Mouse (Mus musculus) c-Kit-positive CD71-positive TER-119-positive erythroid progenitor cells, embryonic 14.5 days (primary cell): ENCODE measurements around the gene Smarcc1.
"Not testable (repeated sequence)": the region's sequence is repeated elsewhere in the genome, so short reads cannot be mapped to it uniquely, and the experiment has no call there.

Experiments used
- DNase-seq: peaks from one replicate; pipeline ENCODE4 v3.0.0-alpha.2; 2013; ENCODE audit warnings: low spot score

Gene Smarcc1

DNA sequence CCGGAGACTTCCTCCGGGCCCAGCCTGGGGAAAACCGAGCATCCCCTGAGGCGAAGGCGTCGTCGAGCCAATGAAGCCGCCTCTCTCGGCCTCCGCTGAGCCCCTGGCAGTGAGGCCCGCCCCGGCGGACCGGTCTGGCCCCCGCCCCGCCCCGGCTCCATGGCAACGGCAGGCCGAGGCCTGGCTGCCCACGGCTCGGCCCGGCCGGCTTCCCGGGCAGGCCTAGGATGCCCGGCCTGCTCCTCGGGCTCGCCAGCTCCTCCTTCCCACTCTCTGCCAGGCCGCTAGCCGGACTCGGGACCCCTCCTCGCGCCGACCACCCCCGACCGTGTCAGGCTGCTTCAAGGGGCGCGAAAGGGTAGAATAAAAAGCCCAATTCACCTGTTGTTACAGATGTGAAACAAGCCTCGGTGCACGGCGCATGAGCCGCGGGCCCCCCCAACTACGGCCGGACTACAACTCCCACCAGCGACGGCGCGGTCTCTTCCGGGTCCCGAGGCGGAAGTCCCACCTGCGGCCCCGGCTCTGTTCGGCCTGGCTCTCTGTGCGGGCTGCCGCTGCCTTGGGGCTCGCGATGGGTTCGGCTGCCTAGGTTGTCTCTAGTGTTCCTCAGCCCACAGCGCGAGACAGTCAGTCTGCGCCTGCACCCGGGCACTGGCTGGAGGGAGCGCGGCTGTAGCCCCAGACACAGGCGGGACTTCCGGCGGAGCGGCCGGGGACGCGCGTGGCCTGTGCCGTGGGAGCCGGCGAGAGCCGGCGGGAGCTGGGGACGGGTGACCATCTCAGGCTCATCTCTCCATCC, at the start of gene Smarcc1:
Gene Smarcc1, plus strand, starts transcription at position 732 of the 802 bp plus-strand sequence.
- DNase-seq: peak; percentile 81

DNA sequence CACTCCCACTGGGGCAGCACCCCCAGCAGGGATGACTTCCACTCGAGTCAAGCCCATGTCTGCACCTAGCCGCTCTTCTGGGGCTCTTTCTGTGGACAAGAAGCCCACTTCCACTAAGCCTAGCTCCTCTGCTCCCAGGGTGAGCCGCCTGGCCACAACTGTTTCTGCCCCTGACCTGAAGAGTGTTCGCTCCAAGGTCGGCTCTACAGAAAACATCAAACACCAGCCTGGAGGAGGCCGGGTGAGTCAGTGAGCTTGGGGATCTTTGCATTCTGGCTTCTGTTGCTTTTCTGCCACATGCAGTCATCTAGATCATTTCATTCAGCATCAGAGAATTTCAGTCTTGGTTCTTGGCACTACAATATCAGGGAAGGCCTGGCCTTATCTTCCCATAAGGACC, 48.8 kb upstream of the Smarcc1 start:
- no peak for DNase-seq

DNA sequence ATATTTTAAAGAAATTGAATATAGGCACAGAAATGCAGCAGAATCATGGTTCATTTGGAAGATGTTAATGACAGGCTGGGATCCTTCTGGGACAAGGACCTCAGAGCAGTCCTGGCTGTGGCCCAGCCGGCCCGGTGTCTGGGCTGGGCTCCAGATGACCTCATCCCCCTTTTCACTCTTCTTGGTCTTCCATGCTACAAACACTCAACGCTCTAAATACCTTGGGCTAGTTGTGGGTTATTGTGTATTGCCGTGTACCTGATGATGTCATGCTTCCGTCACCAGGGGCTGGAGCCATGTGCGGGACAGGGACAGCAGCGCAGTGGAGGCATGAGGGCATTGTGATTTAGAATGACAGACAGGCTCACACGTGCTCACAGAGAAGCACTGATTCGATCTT, 47.1 kb upstream of the Smarcc1 start:
- no peak for DNase-seq

GRCm38 (mm10) chr9:110071011-110071410, 46.5 kb upstream of the Smarcc1 start:
- DNase-seq: no peak

GRCm38 (mm10) chr9:110071843-110072242, 45.7 kb upstream of the Smarcc1 start:
- DNase-seq: peak; percentile 63

GRCm38 (mm10) chr9:110076468-110076867, 41.0 kb upstream of the Smarcc1 start:
- DNase-seq: not testable (repeated sequence)

DNA sequence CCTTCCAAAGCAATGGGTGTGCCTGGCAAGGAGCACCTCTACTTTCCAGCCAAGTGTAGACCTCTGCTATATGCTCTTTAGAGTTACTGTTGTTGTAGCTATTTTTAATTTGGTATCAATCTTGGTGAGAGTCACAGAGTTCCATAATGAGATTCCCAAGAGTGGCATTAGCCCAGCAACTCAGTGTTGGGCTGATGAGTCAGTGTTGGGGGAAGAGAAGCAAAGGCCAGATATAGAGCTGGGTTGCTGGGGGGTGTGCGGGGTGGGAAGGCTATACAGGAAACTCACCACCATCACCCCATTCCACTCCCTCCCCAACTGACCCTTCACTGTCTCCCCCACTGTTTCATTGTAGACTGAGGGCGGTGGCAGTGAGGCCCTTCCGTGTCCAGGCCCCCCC, 36.4 kb upstream of the Smarcc1 start:
- DNase-seq: no peak

- DNase-seq: no peak
These were observed 33.1 kb upstream of the Smarcc1 start for GRCm38 (mm10) chr9:110084201-110084964.

DNA sequence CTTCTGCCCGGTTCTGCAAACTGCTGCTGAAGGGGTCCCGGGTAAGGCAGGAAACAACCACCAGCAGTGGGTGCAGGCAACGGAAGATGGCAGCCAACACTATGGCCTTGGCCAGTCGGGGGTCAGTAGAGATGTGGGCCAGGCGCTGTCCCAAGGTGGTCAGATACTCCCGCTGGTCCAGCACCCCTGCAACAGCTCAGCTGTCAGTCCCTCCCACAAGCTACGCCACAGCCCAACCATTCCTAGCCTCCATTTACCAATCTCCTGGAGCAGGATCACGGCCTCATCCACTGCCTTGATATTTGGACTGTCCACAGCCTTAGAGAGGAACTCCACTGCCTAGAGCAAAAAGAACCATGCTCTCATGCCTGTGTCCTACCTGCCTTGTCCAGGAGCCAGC, 31.8 kb upstream of the Smarcc1 start:
- DNase-seq: no peak

DNA sequence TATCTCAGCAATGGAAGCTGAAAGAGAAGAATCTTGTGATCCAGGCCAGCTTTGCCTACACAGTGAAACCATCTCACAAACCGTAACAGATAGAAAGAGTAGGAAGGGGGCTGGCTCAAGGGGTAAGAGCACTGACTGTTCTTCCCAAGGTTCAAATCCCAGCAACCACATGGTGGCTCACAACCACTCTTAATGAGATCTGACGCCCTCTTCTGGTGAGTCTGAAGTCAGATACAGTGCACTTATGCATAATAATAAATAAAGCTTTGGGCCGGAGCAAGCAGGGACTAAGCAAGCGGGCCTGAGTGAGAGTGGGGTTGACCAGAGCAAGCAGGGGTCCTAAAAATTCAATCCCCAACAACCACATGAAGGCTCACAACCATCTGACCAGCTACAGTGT, 24.2 kb upstream of the Smarcc1 start:
- no peak for DNase-seq

- no peak for DNase-seq
These were observed 22.7 kb upstream of the Smarcc1 start for GRCm38 (mm10) chr9:110094761-110095160.

DNA sequence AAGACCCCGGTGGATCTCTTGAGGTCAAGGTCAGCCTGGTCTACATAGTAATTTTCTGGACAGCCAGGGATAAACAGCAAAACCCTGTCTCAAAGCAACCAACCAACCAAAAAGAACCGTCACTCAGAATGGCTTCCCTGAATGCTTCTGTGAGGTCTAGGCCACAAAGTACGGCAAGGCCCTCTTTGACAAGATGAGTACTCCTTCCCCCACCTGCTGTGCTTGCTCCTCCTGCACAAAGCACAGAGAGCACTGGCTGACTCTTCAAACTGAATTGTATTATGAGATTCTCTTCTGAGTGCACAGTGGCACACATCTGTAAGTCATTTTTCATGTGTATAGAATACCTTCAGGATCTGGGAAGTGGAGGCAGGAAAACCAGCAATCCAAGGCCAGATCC, 19.7 kb upstream of the Smarcc1 start:
- DNase-seq: no peak

- peak; percentile 86 for DNase-seq
These were observed 16.6 kb upstream of the Smarcc1 start for GRCm38 (mm10) chr9:110100627-110101600.

DNA sequence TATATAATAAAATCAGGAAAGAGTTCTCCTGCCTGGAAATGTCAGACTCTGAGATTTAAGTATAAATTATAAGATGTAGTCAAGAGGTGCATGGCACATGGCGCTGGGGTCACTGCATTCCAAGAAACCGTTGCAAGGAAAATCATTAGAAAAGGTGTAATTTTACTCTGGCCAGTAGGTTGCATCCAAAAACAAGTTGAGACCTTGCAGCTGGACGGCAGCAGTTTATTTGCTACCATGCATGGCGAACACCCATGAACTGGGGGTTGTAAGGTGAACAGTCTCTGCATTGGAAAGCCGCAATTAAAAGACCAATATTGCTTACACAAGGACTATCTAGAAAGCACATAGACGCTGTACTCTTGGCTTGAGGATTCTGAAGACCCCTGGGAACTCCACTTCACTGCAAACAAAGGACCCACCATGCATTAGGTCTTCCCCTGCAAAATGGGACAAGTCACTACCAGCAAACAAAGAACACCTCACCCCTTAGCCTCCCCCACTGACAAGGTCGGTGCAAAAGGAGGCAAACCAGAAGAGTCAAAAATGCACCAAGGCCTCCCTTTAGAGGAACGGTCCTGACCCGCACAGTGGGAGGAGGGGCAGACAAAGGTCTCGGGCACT, 1.0 kb upstream of the Smarcc1 start:
- no peak for DNase-seq

DNA sequence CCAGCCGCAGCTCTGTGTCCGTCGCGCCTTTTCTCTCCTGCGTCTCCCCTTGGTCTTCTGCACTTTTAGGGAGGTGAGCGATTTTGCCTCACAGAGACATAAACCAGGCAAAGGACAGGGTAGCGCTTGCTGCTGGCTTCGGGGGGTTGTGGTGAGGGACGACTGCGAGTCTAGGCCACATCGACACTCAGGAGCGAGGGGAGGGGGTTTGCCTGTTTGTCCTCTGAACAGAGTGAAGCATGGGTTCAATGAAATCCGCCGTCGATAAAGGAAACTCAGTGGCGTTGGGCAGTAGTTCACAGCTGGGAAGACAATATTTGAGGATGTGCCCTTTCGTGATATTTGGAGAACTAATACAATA, 251 bp downstream of the Smarcc1 start, which contains the start of gene Dhx30:
Gene Dhx30, minus strand, starts transcription at position 52 of the 361 bp plus-strand sequence.
- no peak for DNase-seq

DNA sequence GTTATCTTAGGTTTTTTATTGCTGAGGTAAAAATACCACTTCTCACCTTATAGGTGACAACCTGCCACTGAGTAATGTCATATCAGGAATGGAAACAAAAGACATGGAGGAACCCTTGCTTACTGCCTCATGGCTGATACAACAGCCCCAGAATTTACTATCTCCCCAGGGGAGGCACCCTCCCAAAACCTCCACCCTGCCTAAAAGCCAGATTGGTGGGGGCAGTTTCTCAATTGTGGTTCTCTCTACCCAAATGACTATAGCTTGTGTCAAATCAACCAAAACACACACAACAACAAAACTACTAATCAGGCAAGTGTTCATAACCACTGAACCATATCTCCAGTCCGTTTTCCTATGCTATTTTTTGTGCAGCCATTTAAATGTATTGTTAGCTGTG, 741 bp downstream of the Smarcc1 start:
- DNase-seq: no peak

DNA sequence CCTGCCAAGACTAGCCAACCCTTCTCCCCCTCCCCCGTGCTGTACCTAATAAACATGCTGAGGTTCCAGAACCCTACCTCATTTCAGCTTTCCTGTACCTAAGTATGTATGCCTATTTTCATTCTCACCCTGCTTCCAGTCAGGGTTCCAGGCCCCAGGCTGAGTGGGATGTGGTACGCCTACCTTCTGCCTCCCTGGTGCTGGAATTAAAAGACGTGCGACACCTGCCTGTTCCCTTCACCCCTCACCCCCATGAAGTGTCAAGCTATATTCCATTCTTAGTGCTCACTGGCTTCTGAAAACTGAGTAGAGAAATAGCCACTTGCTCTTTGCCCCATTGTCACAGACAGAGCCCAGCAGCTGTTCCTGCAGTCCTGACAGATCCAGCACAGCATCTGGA, 3.9 kb downstream of the Smarcc1 start:
- DNase-seq: no peak

DNA sequence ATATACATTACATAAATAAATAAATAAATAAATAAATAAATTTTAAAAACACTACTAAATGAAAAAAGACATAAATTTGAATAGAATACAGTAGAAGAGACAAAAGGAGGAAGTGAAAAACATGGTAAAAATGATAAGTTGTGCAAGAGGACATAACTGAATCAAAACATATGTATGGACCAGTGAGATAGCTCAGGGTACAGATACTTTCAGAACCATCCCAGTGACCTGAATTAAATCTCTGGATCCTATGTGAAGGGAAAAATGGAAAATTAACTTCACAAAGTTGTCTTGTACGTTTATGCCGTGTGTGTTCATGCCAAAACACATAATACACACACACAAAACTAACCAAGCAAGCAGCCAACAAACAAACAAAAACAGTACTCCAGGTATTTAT, 5.8 kb downstream of the Smarcc1 start:
- no peak for DNase-seq

DNA sequence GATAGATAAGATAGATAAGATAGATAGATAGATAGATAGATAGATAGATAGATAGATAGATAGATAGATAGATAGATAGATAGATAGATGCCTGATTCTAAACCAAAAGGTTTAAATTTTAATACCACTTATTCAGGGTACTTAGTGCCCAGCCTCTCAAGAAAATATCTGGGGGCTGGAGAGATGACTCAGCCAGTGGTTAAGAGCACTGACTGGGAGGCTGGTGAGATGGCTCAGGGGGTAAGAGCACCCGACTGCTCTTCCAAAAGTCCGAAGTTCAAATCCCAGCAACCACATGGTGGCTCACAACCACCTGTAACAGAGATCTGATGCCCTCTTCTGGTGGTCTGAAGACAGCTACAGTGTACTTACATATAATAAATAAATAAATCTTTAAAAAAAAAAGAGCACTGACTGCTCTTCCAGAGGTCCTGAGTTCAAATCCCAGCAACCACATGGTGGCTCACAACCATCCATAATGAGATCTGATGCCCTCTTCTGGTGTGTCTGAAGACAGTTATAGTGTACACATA, 6.6 kb downstream of the Smarcc1 start:
- DNase-seq: not testable (repeated sequence)

GRCm38 (mm10) chr9:110130896-110131524, 13.5 kb downstream of the Smarcc1 start:
- no peak for DNase-seq
